Mouse (Mus musculus) embryonic facial prominence, embryonic 13.5 days (tissue): ENCODE data around the gene Adm. TPM values are rescaled to one million over a fixed set of nuclear protein-coding genes. Genes with fewer than 3 reads are reported as not detected.
A peak's percentile ranks its signal among the peaks of the same experiment; 100 is the strongest.
"Not testable (repeated sequence)": the region's sequence is repeated elsewhere in the genome, so short reads cannot be mapped to it uniquely, and the experiment has no call there.

Experiments used
- ATAC-seq: fragments of 200-750 bp; cut with Nextera tagmentation; 2 replicates; pipeline ENCODE4 v1.8.0; 2017; ENCODE audit warnings: low read depth; ENCODE audit not compliant: insufficient number of reproducible peaks, insufficient read depth, low FRiP score, low TSS enrichment
- H3K27ac ChIP-seq: fragments of 300-500 bp; sonication (generic); 2 replicates; pipeline ENCODE4 v1.5.1; 2015; ENCODE audit warnings: moderate library complexity, mild to moderate bottlenecking, inconsistent platforms
- H3K27me3 ChIP-seq: fragments of 300-500 bp; sonication (generic); 2 replicates; pipeline ENCODE4 v1.6.1; 2015; ENCODE audit warnings: mild to moderate bottlenecking, inconsistent platforms
- H3K36me3 ChIP-seq: fragments of 300-500 bp; sonication (generic); 2 replicates; pipeline ENCODE4 v1.6.1; 2015; ENCODE audit warnings: mild to moderate bottlenecking, inconsistent platforms
- H3K4me1 ChIP-seq: fragments of 300-500 bp; sonication (generic); 2 replicates; pipeline ENCODE4 v1.6.1; 2015; ENCODE audit warnings: inconsistent platforms
- H3K4me2 ChIP-seq: fragments of 300-500 bp; sonication (generic); 2 replicates; pipeline ENCODE4 v1.6.1; 2015; ENCODE audit warnings: moderate library complexity, mild to moderate bottlenecking, inconsistent platforms
- H3K4me3 ChIP-seq: fragments of 300-500 bp; sonication (generic); 2 replicates; pipeline ENCODE4 v1.5.1; 2015; ENCODE audit warnings: mild to moderate bottlenecking, inconsistent platforms
- H3K9ac ChIP-seq: fragments of 300-500 bp; sonication (generic); 2 replicates; pipeline ENCODE4 v1.6.1; 2015; ENCODE audit warnings: mild to moderate bottlenecking, inconsistent platforms
- H3K9me3 ChIP-seq: fragments of 300-500 bp; sonication (generic); 2 replicates; pipeline ENCODE4 v1.6.1; 2016; ENCODE audit warnings: inconsistent platforms
- WGBS: fragments of 180-500 bp; shearing (Covaris S2); methylation state at CpG from one replicate; pipeline ENCODE4 v1.1.7; 2015; ENCODE audit warnings: mixed read lengths; 5-methylcytosine and 5-hydroxymethylcytosine counted together
- polyA plus RNA-seq: library from polyadenylated mRNA; unstranded; fragments of >200 nt; fragmentation: Nextera tagmentation; extraction: Ambion mirVana; gene quantifications from 2 replicates; pipeline ENCODE4 v1.2.1, GENCODE M21; 2015

Adm gene
- polyA plus RNA-seq: 2.9 TPM in 2 replicates

DNA sequence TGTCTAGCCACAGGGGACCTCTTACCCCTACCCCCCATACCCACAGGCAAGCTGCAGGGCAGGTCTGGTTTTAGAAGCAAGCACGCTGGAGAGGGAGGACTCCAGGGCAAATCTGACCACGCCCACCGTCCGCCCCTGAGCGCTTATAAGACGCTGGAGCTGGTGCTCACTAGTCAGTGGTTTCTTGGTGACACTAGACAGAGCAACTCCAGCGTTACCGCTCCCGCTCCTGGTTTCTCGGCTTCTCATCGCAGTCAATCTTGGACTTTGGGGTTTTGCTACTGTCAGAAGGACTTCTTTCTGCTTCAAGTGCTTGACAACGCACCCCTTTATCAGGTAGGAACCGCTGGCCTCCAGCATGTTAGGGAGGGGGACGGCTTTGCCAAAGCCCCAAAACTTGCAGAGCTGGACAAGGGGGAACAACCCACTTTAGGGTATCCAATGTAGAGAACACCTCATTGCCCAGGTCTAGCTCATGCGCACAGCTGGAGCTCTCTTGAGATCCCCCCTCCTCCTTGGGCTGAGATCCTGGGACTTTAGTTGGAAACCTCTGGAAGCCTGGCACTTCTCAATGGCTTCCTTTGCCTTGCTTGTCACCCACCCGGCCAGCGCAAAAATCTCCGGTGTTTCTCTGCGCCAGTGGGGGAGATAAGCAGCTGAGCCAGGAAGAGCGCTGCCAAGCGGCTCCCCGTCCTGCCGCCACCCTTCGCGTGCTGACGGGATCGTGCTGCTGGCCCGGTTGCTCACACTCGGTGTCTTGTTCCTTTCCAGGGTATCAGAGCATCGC is at the start of gene Adm:
TSS of gene Adm (plus strand) at position 176 of the 787 bp plus-strand sequence.
- WGBS: 1% methylated on average over 30 of the region's 30 CpGs
- Histone ChIP-seq H3K27me3 (peaks cover 85% of the 10 kb centered on the region), H3K9me3 (no peaks in the 10 kb centered on the region), H3K4me1 (peaks cover 52% of the 10 kb centered on the region), H3K9ac (peak within 1 kb of the TSS; percentile 64), H3K36me3 (no peaks in the 10 kb centered on the region), H3K27ac (no peak within 1 kb of the TSS), H3K4me3 (peak within 1 kb of the TSS; percentile 45), H3K4me2 (peak within 1 kb of the TSS; percentile 87)
- no peak for ATAC-seq

DNA sequence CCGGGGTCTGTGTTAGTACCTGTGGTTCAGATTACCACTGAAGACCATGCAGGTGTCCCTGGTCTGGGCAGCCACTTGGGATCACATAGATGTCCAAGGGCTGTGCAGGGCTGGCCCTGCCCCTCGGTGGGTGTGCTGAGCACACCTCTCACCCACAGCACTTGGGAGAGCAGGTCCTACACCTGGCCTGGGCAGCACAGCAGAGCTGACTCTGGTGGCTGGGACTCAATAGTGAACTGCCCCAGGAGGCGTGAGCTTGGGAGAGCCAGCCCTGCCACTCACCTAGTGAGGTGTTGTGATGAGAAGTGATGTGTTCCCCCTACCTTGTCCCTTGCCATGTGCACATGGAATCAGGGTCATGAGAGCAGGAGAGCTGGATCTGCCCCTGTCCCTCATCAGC is 43.8 kb upstream of the Adm start:
- H3K36me3 ChIP-seq: no peaks in the 10 kb centered on the region
- no peak overlapping the region for H3K27ac ChIP-seq
- no peak overlapping the region for H3K4me2 ChIP-seq
- no peaks in the 10 kb centered on the region for H3K27me3 ChIP-seq
- WGBS: 93% methylated on average over 3 of the region's 3 CpGs
- no peak overlapping the region for H3K9ac ChIP-seq
- H3K9me3 ChIP-seq: no peaks in the 10 kb centered on the region
- H3K4me1 ChIP-seq: peaks cover 5% of the 10 kb centered on the region
- 0 out of 2 replicates have a peak, but pooled peaks have one; percentile 26 for ATAC-seq
- H3K4me3 ChIP-seq: no peak overlapping the region

DNA sequence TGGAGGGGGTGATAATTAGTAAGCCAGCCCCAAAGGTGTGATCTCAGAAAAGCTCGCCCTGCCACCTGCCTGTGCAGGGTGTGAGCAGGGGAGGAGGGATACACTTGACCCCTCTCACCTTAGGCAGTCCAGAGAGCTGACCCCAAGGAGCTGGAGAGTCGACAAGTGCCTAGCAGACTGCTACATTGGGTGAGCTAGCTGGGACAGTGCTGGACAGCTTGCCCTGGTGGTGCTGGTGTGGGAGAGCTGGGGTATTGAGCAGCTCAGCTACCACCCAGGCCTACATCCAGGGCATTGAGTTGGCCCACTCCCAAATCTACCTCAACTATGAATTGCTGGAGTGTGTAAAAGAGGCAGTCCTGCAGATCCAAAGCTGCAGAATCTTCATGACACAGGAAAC is 43.3 kb upstream of the Adm start:
- Histone ChIP-seq H3K9ac (no peak overlapping the region), H3K9me3 (no peaks in the 10 kb centered on the region), H3K4me1 (peaks cover 5% of the 10 kb centered on the region), H3K27ac (no peak overlapping the region), H3K4me2 (no peak overlapping the region), H3K4me3 (no peak overlapping the region), H3K27me3 (no peaks in the 10 kb centered on the region), H3K36me3 (no peaks in the 10 kb centered on the region)
- ATAC-seq: 0 out of 2 replicates have a peak, but pooled peaks have one; percentile 15
- 63% methylated on average over 2 of the region's 2 CpGs for WGBS

DNA sequence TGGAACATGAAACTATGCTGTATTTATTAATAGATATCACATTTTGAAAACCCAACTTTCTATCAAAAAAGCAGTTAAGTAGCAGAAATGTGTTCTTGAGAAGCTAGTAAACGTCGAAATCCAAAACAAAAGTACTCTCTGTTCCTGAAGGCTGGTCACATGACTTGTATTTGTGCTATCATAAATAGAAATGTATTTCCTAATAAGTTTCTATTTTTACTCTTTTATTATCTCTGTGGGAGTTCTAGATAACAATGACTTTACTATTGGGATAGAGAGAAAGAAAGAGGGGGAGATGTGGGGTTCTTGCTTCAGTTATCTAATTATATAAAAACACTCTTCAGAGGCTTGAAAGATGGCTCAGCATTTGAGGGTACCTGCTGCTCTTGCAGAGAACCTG is 42.2 kb upstream of the Adm start:
- H3K4me1 ChIP-seq: peaks cover 5% of the 10 kb centered on the region
- no peak overlapping the region for H3K9ac ChIP-seq
- no peak overlapping the region for H3K27ac ChIP-seq
- H3K36me3 ChIP-seq: no peaks in the 10 kb centered on the region
- ATAC-seq: no peak
- H3K27me3 ChIP-seq: no peaks in the 10 kb centered on the region
- no peaks in the 10 kb centered on the region for H3K9me3 ChIP-seq
- H3K4me2 ChIP-seq: no peak overlapping the region
- WGBS: 72% methylated on average over 2 of the region's 2 CpGs
- no peak overlapping the region for H3K4me3 ChIP-seq

DNA sequence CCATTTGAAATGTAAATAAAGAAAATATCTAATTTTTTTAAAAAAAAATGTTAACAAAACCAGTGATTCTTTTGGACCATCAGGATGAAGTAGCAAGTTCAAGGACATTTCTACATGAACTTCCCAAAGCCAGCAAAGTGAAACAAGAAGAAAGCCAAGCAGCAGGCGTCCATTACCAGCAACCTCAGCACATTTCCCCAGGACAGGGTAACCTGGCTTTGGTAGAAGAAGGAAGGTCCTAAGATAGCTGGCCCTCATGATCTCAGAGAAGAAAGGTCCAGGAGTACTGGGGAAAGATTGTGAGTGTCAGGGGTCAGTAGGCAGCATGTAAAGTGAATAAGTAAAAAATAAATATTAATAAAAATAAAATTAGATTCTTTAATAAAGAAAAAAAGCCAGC is 39.7 kb upstream of the Adm start:
- H3K27ac ChIP-seq: no peak overlapping the region
- ATAC-seq: no peak
- no peaks in the 10 kb centered on the region for H3K36me3 ChIP-seq
- H3K4me3 ChIP-seq: no peak overlapping the region
- H3K4me2 ChIP-seq: no peak overlapping the region
- H3K27me3 ChIP-seq: no peaks in the 10 kb centered on the region
- H3K9me3 ChIP-seq: no peaks in the 10 kb centered on the region
- 83% methylated on average over 1 of the region's 1 CpGs for WGBS
- H3K4me1 ChIP-seq: peaks cover 5% of the 10 kb centered on the region
- H3K9ac ChIP-seq: no peak overlapping the region

DNA sequence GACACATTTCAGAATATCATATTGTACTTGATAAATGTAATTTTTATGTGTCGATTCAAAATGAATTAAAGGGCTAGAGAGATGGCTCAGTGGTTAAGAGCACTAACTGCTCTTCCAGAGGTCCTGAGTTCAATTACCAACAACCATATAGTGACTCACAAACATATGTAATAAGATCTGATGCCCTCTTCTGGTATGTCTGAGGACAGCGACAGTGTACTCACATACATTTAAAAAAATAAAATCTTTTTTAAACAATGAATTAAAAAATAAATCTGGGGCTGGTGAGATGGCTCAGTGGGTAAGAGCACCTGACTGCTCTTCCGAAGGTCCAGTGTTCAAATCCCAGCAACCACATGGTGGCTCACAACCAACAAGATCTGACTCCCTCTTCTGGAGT is 33.5 kb upstream of the Adm start:
- H3K4me1 ChIP-seq, H3K27ac ChIP-seq, H3K36me3 ChIP-seq, H3K4me2 ChIP-seq, H3K9ac ChIP-seq, H3K4me3 ChIP-seq, H3K27me3 ChIP-seq, ATAC-seq, H3K9me3 ChIP-seq: not testable (repeated sequence)
- WGBS: 91% methylated on average over 3 of the region's 3 CpGs

DNA sequence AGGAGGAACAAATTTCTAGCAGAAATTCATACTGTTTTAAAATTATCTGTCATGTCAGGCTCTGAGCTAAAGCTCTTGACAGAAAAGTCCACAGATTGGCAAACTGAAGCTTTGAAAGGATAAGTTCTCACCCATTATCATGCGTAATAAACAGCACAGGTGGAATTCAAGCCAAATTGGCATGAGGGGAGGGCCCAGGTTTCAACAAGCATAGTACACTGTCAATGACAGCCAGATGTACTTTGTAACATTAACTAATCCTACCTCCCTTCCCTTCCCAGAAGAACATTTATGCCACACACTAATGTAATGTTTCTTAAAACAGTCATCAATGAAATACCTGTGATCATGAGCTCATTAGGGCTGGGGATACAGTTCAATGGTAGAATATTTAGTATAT is 30.3 kb upstream of the Adm start:
- Histone ChIP-seq H3K4me2 (no peak overlapping the region), H3K9me3 (no peaks in the 10 kb centered on the region), H3K36me3 (peaks cover 7% of the 10 kb centered on the region), H3K27ac (no peak overlapping the region), H3K4me3 (no peak overlapping the region), H3K4me1 (no peaks in the 10 kb centered on the region), H3K9ac (no peak overlapping the region), H3K27me3 (no peaks in the 10 kb centered on the region)
- ATAC-seq: no peak
- WGBS: 82% methylated on average over 1 of the region's 1 CpGs

DNA sequence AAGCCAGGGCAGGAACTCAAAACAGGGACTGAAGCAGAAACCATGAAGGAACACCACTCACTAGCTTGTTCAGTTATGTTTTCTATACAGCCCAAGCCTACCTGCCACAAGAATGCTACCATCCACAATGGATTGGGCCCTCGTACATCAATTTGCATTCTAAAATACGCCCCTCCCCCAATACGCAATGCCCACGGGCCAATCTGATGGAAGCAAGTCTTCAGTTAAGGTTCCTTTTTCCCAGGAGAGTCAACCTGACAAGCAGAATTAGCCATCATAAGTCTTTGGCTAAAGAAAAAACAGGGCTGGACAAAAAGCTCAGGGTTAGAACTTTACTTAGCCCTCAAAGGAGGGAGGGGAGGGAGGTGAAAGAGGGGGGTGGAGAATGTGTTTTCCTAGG is 22.0 kb upstream of the Adm start:
- Histone ChIP-seq H3K27me3 (no peaks in the 10 kb centered on the region), H3K4me1 (0 out of 2 replicates have a peak, but pooled peaks cover 3% of the 10 kb centered on the region), H3K9ac (no peak overlapping the region), H3K4me2 (no peak overlapping the region), H3K9me3 (no peaks in the 10 kb centered on the region), H3K27ac (no peak overlapping the region), H3K36me3 (no peaks in the 10 kb centered on the region), H3K4me3 (no peak overlapping the region)
- no peak for ATAC-seq
- 72% methylated on average over 4 of the region's 4 CpGs for WGBS

DNA sequence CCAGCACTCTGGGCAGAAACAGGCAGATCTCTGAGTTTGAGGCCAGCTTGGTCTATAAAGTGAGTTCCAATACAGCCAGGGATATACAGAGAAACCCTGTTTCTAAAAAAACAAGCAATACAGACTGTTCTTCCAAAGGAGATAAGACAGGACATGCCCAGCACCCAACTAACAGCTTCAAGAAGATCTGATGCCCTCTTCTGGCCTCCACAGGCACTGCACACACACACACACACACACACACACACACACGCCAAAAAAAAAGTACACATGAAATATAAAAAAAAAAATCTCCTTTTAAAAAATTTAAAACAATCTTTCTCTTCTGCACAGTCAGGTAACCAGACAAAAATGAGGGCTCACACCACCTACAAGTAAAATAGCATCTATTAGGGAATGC is 20.6 kb upstream of the Adm start:
- 90% methylated on average over 1 of the region's 1 CpGs for WGBS
- no peaks in the 10 kb centered on the region for H3K27me3 ChIP-seq
- H3K4me2 ChIP-seq: no peak overlapping the region
- no peak for ATAC-seq
- no peaks in the 10 kb centered on the region for H3K9me3 ChIP-seq
- H3K9ac ChIP-seq: no peak overlapping the region
- no peaks in the 10 kb centered on the region for H3K36me3 ChIP-seq
- 0 out of 2 replicates have a peak, but pooled peaks cover 5% of the 10 kb centered on the region for H3K4me1 ChIP-seq
- no peak overlapping the region for H3K4me3 ChIP-seq
- H3K27ac ChIP-seq: no peak overlapping the region

DNA sequence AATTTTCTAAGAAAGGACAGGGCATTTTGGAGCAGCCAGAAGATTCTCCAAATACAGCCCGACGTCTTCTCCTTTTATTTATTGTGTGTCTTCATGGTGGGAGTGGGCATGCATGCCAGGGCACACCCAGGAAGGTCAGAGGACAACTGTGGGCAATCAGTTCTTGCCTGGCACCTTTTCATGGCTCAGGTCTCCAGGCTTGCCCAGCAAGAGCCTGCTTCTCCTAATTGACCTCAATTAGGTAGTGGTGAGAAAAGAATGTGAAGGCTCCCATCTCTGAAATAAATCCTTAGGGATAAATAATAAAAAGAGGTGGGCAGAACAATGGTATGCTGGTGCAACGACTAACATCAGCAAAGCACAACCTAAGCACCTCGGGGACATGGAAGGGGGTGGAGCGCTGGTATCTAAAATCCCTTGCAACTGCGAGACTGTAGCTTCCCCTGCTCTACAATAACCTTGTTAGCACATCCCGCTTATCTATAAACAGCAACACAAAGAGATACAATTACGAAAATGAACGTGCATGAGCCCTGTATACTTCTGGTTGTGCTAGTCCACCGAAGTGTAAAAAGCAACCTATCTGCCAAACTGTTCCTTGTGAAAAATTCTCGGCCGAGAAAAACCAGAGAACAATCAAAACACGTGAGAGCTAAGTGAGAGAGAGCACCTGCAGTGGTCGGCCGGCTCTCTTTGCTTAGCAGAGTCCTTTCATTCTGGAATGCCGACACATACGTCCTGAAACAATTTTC is 13.9 kb upstream of the Adm start:
- WGBS: 5% methylated on average over 17 of the region's 17 CpGs
- peak overlapping the region; percentile 92 for H3K4me3 ChIP-seq
- no peaks in the 10 kb centered on the region for H3K36me3 ChIP-seq
- H3K9me3 ChIP-seq: no peaks in the 10 kb centered on the region
- H3K9ac ChIP-seq: peak overlapping the region; percentile 93
- H3K4me2 ChIP-seq: peak overlapping the region; percentile 82
- H3K27me3 ChIP-seq: no peaks in the 10 kb centered on the region; the same call in 1 of the 2 replicates
- peak overlapping the region; percentile 97 for H3K27ac ChIP-seq
- ATAC-seq: no peak
- peaks cover 15% of the 10 kb centered on the region for H3K4me1 ChIP-seq

DNA sequence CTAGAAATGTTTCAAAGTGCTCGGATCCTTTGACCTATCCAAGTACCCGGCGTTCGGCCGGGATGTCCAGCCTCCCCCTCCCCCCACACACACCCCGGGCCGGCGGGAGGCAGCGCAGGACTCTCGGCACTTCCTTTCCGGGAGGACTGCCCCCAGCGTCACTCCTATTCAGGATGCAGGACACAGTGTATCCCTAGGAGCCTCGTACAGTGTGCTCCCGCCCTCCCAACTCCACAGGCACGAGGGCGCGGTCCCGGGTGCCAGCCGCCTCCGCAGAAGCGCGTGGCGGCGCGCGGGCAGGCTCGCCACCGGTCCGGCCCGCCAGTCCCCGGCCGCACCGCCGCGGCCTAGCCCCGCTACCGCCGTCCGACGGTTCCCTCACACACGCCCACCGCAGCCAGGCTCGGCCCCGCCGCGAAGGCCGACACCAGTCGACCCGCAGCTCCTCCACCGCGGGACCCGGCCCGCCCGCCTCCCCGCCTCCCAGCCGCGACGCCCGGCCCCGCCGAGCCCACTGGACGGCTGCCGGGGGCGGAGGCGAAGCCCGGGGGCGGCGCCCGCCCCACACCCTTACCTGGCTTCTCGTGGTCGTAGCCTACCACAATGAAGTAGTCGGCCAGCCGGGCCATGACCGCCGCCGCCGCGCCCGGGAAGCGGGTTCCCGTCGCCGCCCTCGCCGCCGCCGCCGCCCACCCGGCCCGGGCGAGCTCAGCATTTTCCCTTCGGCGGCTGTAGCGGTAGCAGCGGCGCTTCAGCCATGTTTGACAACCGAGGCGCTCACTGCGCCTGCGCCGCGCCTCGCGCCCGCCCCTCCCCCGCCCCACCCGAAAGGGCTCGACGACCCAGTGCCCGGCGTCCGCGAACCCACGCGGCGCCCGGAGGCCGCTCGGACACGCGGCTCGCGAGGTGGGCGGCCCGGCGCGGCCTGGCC is 13.1 kb upstream of the Adm start, which contains the start of gene Sbf2:
TSS of gene Sbf2 (minus strand) at position 790 of the 931 bp plus-strand sequence.
- Histone ChIP-seq H3K9me3 (no peaks in the 10 kb centered on the region), H3K4me2 (peak within 1 kb of the TSS; percentile 82), H3K4me1 (peaks cover 18% of the 10 kb centered on the region), H3K9ac (peak within 1 kb of the TSS; percentile 93), H3K4me3 (peak within 1 kb of the TSS; percentile 92), H3K36me3 (no peaks in the 10 kb centered on the region), H3K27me3 (no peaks in the 10 kb centered on the region; the same call in 1 of the 2 replicates), H3K27ac (peak within 1 kb of the TSS; percentile 97)
- peak; percentile 83 for ATAC-seq
- WGBS: under 1% methylated on average over 107 of the region's 127 CpGs
